Mouse (Mus musculus): Measurements from ENCODE around the gene Litaf.

Litaf gene

GRCm38 (mm10) chr16:11066833-11067191, 855 bp upstream of the Litaf start:
- in situ Hi-C loops (cut with MseI, MboI), result no loop called here

- in situ Hi-C loops (cut with MseI, MboI), result no loop called here
These were observed 526 bp downstream of the Litaf start for GRCm38 (mm10) chr16:11065431-11065830.

- in situ Hi-C loops (cut with MseI, MboI), result no loop called here
These were observed 1.2 kb downstream of the Litaf start for GRCm38 (mm10) chr16:11064742-11065141.

GRCm38 (mm10) chr16:11064341-11064740, 1.6 kb downstream of the Litaf start:
- in situ Hi-C loops (cut with MseI, MboI), result no loop called here

GRCm38 (mm10) chr16:11062794-11063721, 2.9 kb downstream of the Litaf start:
- in situ Hi-C loops (cut with MseI, MboI), result no loop called here

- in situ Hi-C loops (cut with MseI, MboI), result no loop called here
These were observed 5.3 kb downstream of the Litaf start, which contains the start of gene Snn for GRCm38 (mm10) chr16:11060645-11061044. Gene Snn, plus strand, starts transcription at chr16:11060945.

- in situ Hi-C loops (cut with MseI, MboI), result no loop called here
These were observed 10.0 kb downstream of the Litaf start for GRCm38 (mm10) chr16:11055916-11056315.

- in situ Hi-C loops (cut with MseI, MboI), result no loop called here
These were observed 11.1 kb downstream of the Litaf start for GRCm38 (mm10) chr16:11054871-11055270.

GRCm38 (mm10) chr16:11054409-11054808, 11.5 kb downstream of the Litaf start:
- in situ Hi-C loops (cut with MseI, MboI), result no loop called here

- in situ Hi-C loops (cut with MseI, MboI), result no loop called here
These were observed 14.8 kb downstream of the Litaf start for GRCm38 (mm10) chr16:11051134-11051533.

- in situ Hi-C loops (cut with MseI, MboI), result no loop called here
These were observed 15.7 kb downstream of the Litaf start for GRCm38 (mm10) chr16:11050226-11050625.

GRCm38 (mm10) chr16:11047130-11047529, 18.8 kb downstream of the Litaf start:
- in situ Hi-C loops (cut with MseI, MboI), result no loop called here

- in situ Hi-C loops (cut with MseI, MboI), result no loop called here
These were observed 19.5 kb downstream of the Litaf start for GRCm38 (mm10) chr16:11046437-11046836.

- in situ Hi-C loops (cut with MseI, MboI), result no loop called here
These were observed 22.7 kb downstream of the Litaf start for GRCm38 (mm10) chr16:11043239-11043638.

GRCm38 (mm10) chr16:11040603-11041002, 25.4 kb downstream of the Litaf start:
- in situ Hi-C loops (cut with MseI, MboI), result no loop called here

- in situ Hi-C loops (cut with MseI, MboI), result loop anchor here in 1 of 2 experiments (5.0 to 10.0 kb wide), 2 partner anchors 71 to 161 kb away; no protein-coding TSS in a partner anchor
These were observed 30.0 kb downstream of the Litaf start for GRCm38 (mm10) chr16:11035790-11036431.

- in situ Hi-C loops (cut with MseI, MboI), result loop anchor here in 1 of 2 experiments (5.0 to 10.0 kb wide), 2 partner anchors 72 to 160 kb away; no protein-coding TSS in a partner anchor
These were observed 30.7 kb downstream of the Litaf start for GRCm38 (mm10) chr16:11035273-11035672.

GRCm38 (mm10) chr16:11034193-11034803, 31.7 kb downstream of the Litaf start:
- in situ Hi-C loops (cut with MseI, MboI), result loop anchor here (5.0 to 10.0 kb wide), 3 partner anchors 42 to 159 kb away; no protein-coding TSS in a partner anchor

GRCm38 (mm10) chr16:11031320-11031719, 34.6 kb downstream of the Litaf start:
- in situ Hi-C loops (cut with MseI, MboI), result loop anchor here (5.0 to 10.0 kb wide), 3 partner anchors 39 to 157 kb away; no protein-coding TSS in a partner anchor

GRCm38 (mm10) chr16:11030844-11031243, 35.1 kb downstream of the Litaf start:
- in situ Hi-C loops (cut with MseI, MboI), result loop anchor here (5.0 to 10.0 kb wide), 3 partner anchors 39 to 156 kb away; no protein-coding TSS in a partner anchor

- in situ Hi-C loops (cut with MseI, MboI), result no loop called here
These were observed 37.8 kb downstream of the Litaf start for GRCm38 (mm10) chr16:11028206-11028605.

GRCm38 (mm10) chr16:11024841-11025240, 41.1 kb downstream of the Litaf start:
- in situ Hi-C loops (cut with MseI, MboI), result no loop called here
